Mouse (Mus musculus) gastrocnemius, postnatal 36 days (tissue): ENCODE results near the gene Oxct2b. TPM values are rescaled to one million over a fixed set of nuclear protein-coding genes. Genes with fewer than 3 reads are reported as not detected.
"Not testable (repeated sequence)": the region's sequence is repeated elsewhere in the genome, so short reads cannot be mapped to it uniquely, and the experiment has no call there.

Experiments used
- DNase-seq, 2 experiments: peaks; one replicate each; pipeline ENCODE4 v3.0.0; 2022
- intact Hi-C: fragments of 180-260 bp; cut with DNase I; formaldehyde crosslinking; loops from one replicate; pipeline ENCODE4 v1.15.1; 2025
- total RNA-seq, 2 experiments: library from RNA; stranded (reverse); gene quantifications; 2 replicates each; pipeline ENCODE4 v1.2.3; 2021

The Oxct2b gene
- total RNA-seq, 2 experiments from 2014 or later, result not detected

DNA sequence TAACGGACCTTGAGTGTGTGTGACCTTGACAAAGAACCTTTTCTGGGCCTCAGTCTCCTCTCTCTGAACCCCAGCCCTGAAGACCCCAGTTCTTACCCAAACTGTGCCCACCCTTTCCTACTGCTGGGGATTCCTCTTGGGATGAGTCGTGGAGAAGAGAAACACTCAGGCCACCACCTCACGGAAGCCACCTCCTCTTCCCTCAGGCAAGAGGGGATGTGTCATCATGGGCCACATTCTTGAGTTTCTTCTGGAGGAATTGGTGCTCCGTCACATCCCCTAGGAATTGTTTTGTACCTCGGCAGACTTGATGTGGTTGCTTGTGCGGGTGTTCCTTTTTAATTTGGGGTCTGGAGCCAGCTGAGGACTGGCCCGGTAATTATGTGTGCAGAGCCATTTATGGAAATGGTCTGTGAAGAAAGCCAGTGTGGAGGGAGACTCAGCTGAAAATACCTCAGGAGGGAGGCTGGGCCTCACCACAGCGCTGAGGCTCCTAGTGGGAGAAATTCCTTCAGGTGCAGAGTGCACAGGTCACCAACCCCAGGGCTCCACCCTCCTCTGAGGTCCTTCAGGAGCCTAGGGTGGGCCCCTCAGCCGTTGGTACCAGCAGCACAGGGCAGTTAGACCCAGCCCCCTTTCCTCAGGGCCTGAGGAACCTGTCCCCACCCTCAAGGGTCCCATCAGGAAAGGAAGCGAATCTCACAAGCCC is 4.6 kb upstream of the Oxct2b start:
- DNase-seq, intact Hi-C loops: not testable (repeated sequence)

DNA sequence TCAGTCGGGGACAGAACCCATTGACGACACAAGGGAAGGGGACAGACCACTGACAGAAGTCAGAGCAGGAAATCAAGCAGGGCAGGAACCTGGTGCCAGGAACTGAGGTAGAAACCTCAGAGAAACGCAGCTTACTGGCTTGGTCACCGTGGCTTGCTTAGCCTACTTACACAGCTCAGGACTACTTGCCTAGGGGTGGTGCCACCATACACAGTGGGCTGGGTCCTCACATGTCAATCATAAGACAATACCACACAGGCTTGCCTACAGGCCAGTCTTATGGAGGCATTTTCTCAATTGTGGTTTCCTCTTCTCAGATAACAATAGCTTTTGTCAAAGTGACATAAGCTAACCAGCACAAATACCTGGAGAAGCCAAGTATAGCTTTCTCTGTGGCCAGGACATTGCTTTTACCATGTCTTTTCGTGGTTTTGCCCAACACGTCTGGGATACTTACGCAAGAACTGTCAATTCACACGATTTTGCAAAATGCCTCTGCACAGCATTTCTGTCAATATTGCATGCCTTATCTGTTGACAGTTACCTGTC is 3.8 kb upstream of the Oxct2b start:
- DNase-seq, result no peak
- intact Hi-C loops, result no loop called here

DNA sequence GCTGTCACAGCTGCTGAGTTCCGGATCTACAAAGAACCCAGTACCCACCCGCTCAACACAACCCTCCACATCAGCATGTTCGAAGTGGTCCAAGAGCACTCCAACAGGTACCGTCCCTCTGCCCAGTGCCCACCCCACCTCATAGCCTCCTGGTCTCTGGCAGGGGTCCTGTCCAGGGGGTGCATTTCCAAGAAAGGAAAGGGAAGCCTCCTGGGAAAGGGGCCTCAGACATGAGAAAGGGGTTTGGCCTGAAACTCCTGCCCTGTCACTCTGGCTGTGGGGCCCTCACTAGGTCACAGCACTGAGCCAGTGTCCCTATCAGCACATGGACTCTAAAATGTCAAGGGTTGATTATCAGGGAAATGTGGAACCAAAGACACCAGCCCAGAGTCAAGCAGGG is 1.4 kb upstream of the Oxct2b start:
- DNase-seq, intact Hi-C loops: not testable (repeated sequence)

DNA sequence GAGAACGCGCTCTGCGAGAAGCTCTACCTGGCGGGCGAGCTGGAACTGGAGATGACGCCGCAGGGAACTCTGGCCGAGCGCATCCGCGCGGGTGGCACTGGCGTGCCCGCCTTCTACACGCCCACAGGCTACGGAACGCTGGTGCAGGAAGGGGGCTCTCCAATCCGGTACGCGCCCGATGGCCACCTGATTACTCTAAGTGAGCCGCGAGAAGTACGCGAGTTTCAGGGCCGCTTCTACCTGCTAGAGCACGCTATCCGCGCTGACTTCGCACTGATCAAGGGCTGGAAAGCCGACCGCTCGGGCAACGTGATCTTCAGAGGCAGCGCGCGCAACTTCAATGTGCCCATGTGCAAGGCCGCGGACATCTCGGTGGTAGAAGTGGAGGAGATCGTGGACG is 574 bp downstream of the Oxct2b start:
- DNase-seq, intact Hi-C loops: not testable (repeated sequence)

DNA sequence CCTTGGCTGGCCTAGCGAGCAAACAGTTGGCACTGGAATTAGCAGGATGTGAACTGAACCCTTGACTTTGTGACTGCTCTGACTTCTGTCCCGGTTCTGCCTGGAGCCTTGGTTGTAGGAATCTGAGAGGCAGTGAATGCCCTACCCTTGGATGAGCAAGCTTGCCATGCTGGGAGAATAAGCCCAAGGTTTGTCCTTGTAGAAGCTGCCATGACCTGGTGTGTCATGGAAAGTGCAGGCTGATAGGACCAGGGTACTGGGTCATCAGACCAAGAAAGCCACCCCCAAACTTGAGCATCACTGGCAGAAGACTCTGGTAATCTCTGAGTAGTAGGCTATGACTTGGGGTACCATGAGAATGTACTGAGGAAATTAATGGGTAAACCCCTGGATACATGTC is 5.2 kb downstream of the Oxct2b start:
- no peak for DNase-seq

DNA sequence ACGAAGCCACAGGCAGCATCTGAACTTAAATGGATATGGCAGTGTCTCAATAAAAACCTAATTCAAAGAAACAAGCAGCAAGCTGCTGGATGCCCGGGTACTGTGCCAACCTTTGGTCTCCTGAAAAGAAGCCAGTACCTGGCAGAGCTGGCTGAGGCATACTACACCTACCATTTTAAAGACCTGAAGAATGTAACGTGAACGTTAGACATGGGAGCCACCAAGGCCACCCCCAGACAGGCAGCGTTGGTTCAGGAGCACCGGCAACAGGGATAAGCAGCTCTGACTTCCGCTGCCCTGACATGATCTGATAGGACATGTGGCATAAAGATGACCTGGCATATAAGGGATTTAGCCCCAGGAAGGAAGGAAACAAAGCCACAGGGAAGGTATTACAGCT is 10.6 kb downstream of the Oxct2b start:
- DNase-seq, result no peak
- intact Hi-C loops, result no loop called here

More for the DNA sequence above, 5.2 kb downstream of the Oxct2b start:
- intact Hi-C loops, result no loop called here

DNA sequence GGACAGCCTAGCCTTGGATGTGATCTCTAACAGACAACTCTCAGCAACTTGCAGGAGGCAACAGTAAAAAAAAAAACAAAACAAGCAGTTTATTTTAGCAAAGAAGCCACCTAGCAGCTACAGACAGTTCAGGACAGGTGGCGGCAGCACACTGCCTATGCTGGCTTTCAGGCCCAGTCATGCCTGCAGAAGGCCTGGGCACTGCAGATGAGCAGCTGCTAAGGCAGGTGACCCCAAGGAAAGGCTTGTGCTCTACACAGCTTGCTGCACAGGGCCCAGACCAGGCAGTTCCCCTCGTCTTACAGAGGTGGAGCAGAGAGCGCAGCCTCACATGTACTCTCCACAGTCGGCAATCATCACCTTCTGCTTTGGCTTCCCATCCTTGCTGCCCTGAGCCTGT is 11.0 kb downstream of the Oxct2b start:
- DNase-seq, result no peak
- intact Hi-C loops, result no loop called here

DNA sequence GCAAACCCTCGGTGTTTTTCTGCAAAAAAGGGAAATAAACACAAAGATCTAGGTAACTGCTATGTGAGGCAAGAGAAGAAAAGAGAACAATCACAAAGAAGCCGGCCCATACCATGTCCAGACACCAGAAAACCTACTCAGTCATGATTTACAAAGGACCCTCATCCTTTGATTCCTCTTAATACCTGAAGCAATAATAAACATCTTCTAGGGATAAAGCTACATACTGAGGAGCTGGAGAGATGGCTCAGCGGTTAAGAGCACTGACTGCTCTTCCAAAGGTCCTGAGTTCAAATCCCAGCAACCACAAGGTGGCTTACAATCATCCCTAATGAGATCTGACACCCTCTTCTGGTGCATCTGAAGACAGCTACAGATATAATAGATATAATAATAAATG is 21.5 kb downstream of the Oxct2b start:
- no peak for DNase-seq
- intact Hi-C loops, result no loop called here

DNA sequence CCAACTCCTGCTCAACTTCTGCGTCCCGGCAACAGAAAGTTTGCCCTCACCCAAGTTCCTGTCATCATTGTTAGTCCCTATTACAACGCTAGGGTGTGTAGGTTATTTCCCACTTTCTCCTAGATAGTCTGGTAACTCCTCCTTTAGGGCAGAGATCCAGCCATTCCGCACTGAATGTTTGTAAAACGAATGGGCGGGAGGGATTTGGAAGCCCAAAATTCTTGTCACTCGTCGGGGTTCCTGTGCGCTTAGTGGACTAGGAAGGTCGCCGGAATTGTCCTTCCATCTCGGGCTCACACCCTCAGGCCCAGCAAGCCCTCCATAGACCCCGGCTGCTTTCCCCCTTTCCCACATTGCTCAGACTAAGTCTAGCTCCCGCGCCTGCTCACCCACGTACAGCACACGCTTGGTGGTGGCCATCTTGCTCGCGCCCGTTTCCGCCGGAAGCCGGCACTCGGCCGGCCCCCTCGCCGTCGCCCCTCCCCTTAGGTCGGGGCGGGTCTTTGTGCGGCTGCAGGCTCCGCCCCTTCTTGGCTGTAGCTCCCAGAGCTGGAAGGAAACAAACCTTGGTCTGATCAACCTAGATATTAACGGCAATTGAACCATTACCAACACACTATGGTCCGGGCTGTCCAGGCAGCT is 23.6 kb downstream of the Oxct2b start, which contains the start of gene Ppie:
TSS of gene Ppie (minus strand) at position 439 of the 642 bp plus-strand sequence.
- peak; percentile 71 to 78 for DNase-seq
- intact Hi-C loops, result no loop called here

DNA sequence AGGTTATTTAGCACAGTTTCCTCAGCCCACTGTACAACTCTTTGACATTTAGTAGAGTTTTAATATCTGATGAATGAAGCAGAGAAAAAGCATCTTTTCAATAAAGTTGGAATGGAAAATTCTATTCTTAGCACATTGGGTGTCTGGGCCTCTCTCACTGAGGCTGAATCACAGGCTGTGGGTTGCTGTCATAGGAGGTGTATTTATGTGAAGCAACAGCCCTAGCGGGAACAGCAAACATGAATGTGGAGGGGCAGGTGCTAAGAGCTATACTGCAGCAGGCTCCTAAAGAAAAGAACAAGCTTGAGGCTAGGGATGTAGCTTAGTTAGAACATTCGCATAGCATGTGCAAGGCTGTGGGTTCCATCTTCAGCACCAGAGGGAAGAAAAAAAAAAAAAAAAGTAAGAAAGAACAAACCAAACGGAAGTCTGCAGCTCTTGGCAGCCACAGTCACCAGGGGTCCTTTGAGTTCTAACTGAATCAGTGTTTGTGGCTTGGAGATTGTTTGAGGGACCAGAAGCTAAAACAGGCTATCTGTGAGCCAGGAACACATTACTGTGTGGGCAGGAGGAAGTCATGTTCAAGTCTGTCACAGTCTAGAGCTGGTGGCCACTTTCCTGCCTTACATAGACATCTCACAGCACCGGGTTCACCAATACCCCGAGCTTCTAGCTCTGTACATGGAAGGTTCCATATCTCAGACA is 31.5 kb downstream of the Oxct2b start:
- no peak for DNase-seq
- intact Hi-C loops, result no loop called here

DNA sequence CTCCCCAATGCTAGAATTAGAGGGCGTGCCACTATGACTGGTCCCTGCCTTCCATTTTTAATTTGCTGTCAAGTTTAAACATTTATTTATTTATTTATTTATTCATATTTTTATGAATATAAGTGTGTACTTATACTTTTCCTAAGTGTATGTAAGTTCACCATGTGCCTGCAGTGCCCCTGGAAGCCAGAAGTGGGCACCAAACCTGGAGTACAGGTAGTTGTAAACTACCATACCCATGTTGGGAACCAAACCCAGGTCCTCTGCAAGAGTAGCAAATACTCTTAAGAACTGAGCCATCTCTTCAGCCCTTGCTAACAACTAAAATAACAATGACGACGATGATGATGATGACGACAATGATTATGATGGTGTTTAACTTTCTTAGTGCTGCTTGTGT is 35.9 kb downstream of the Oxct2b start:
- DNase-seq, result no peak
- intact Hi-C loops, result loop anchor here (2.0 kb wide), 1 partner anchor 103 kb away; no protein-coding TSS in a partner anchor

DNA sequence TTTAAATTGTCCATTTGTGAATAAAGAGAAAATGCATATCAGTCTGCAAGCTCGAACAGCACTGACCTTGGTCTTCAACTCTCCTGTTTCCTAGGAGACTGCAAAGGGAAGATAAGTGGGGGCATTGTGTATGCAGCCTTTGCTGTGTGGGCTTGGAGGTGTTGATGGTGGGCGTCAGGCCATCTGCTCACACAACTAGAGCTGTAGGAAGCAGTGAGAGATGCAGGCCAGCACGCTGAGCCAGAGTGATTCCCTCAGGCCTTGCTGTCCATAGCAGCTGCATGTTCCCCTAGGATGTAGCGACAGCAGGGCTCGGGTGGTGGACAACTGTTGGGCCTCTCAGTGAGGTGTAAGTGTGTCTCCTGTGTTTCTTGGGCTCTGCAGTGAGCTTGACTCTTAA is 36.9 kb downstream of the Oxct2b start:
- DNase-seq, result no peak
- intact Hi-C loops, result loop anchor here (2.0 kb wide), 1 partner anchor 102 kb away; no protein-coding TSS in a partner anchor

DNA sequence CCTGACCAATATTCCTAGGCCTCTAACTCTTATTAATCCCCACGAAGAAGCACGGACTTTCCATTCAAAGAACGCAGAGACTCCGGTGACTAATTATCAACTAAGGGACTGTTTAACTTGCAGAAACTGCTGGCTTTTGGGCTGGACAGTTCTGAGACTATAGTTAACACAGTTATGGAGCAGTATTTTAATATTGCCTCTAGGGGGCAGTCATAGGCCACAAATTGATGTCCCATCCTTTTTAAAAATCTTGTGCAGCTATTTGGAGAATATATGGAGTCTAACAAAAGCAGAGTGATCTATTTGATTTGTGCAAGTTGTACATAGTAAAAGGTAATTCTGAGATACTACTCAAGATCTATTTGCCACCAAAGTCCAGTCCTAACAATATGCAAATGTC is 38.9 kb downstream of the Oxct2b start:
- no peak for DNase-seq
- intact Hi-C loops, result loop anchor here (2.0 to 5.0 kb wide), 2 partner anchors 46 to 62 kb away; partner anchors contain the start of gene Nt5c1a

DNA sequence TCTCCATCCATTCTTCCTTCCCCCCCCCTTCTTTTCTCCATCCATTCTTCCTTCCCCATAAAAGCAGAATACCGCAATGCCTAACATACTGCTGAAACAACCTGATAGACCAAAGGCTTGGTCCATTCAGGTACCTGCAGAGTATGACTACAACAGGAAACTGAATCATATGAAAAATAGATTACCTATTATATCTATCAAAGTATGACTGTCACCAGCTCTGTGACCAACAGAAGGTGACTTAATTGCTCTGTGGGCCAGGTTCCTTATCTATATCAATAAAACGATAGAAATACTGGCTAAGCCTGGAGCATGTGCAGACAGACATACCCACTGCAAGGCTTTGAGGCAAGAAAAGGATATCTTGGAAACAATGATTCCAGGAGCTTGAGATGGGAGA is 39.4 kb downstream of the Oxct2b start:
- no peak for DNase-seq
- intact Hi-C loops, result loop anchor here (2.0 to 5.0 kb wide), 2 partner anchors 45 to 62 kb away; partner anchors contain the start of gene Nt5c1a

DNA sequence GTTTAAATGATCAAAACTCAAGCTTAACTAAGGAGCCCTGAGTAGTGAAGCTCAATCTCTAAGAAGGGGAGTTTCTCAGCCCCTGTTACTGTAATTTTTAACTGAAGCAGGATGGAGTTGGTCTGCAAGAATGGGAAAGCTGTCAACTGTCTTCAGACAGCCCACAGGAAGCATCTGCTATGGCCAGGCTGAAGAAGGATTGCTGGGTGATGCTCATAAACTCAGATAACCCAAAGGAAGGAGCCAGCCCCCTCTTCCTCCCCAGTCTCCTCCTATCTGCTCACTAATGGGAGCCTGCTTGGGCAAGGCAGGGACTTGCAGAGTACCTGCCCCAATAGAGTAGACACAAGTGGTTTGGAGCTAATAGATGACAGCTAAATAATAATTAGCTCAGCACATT is 39.8 kb downstream of the Oxct2b start:
- no peak for DNase-seq
- intact Hi-C loops, result loop anchor here (2.0 to 5.0 kb wide), 2 partner anchors 45 to 61 kb away; partner anchors contain the start of gene Nt5c1a

DNA sequence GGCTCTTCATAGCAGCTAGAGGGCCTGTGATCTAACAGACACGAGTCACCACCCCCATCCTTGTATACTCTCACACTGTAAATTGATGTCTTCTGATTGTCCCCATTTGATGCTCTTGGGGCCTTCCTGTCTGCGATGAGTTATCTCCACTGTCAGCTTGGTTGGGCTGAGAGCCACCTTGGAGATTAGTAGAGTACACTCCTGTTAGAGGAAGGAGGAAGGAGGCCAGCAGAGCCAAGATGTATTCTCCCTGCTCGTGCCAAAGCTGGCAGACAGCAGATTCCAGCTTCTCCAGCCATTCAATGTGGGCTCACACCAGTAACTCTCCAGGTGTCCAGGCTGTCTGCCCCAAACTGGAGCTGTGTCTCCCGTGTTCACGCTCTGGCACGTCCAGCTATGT is 44.5 kb downstream of the Oxct2b start:
- intact Hi-C loops, result no loop called here
- DNase-seq, result no peak

DNA sequence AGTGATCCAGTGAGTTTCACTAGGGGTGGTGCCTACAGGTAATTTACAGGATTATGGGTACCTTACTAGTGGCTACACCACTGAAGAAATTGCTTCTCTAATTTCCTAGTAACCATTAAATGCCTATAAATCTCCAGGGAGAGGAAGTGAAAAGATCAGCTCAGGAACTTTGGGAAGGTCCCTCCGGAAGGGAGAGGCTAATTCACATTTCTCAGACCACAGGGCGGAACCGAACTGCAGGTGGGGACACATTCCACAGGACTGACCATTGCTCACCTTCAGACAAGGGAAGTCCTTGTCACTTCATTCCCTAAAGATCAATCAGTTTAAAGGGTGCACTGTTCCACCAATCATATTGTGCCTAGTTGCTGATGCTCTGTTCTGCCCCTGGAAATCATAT is 45.2 kb downstream of the Oxct2b start:
- not testable (repeated sequence) for DNase-seq

DNA sequence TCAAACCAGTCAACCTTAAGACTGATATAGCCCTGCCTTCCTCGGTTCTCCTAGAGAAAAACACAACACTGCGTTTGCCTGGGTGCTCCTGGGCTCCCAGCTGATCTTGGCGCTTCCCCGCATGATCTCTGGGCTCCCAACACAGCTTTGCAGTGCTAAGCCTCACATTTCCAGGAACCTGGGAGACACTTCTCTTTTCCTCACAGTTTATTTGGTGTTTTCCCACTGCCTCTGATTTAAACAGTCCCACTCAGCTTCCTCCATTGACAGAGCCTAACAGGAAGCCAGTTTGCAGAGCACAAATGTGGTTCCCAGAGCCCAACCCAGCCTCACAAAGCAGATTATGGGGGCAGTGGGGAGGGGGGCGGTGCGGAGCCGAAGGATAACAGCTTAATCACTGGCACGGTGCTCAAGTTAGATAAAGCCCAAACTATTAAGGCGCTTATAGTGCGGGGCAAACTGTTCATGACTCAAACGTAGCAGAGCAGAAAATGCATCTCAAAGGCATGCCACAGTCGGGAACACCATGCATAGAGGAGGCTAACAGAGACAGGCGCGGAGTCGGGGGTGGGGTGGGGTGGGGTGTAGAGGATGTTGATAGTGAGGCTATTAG is 46.3 kb downstream of the Oxct2b start:
- intact Hi-C loops, result no loop called here
- no peak for DNase-seq

More for the DNA sequence above, 45.2 kb downstream of the Oxct2b start:
- intact Hi-C loops, result not testable (repeated sequence)

DNA sequence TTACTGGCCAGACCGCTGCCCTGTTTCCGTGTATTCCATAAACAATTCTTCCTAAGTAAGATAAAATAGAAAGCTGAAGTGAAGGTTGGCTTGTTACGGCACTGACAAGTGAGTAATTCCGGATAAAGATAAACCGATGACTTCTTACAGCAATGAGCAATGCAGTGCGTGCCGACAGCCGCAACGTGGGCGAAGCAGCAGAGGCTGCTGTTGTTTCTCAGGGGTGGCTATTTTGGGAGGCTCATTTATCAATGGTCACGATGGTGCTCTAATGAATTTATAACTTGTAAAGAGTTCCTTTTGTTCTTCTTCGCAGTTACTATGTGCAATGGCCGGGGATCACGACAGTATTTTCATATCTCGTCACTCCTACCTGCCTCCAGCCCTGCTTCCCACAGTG is 48.1 kb downstream of the Oxct2b start:
- no peak for DNase-seq
- intact Hi-C loops, result no loop called here
